Mouse (Mus musculus) neural tube, embryonic 10.5 days (tissue): ENCODE measurements around the gene Adgrl2.

Source experiments
- DNase-seq: peaks from one replicate; pipeline ENCODE4 v3.0.0-alpha.2; 2017; ENCODE audit warnings: low spot score; ENCODE audit errors: extremely low spot score

Adgrl2 gene

GRCm38 (mm10) chr3:148990531-148991003 lies at the start of gene Adgrl2:
Gene Adgrl2, minus strand, starts transcription at chr3:148990555.
- DNase-seq: peak; percentile 46

DNA sequence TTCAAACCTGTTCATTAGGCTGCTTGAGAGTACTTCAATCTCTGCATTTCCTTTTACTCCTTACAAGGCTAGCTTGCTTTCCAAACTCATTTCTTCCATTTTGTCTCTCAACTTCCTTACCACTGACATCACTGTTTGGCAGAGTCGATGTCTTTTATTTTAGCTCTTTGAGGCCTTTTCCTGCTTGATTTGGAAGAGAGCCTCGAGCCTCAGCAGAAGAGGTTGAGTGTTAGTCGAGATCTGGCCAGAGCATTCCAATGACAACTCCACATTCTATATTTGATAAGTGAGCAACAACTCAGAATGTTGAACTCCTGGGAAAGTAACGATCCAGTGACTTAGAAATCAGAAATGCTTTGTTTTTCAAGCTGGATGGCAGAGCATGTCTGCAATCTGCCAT lies 48.4 kb upstream of the Adgrl2 start:
- DNase-seq: no peak

DNA sequence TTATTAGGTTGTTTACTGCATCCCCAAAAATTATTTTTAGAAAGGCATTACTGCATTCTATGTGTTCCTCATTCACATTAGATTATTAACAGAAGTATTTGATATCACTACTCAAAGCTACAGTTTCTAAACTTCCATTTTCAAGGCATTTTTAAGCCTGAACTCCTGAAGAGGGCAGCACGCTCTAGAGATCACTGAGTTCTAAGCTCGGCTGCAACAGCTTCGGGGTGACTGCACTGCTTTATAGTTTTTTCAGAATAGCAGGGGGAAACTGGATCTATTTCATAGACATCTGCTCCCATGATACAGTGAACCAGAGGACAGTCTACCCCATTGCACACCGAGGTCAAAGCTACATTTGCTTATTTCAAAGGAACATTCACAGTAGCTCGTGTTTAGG lies 29.6 kb upstream of the Adgrl2 start:
- DNase-seq: no peak

- no peak for DNase-seq
Measured at GRCm38 (mm10) chr3:149009311-149009710, 19.0 kb upstream of the Adgrl2 start.

DNA sequence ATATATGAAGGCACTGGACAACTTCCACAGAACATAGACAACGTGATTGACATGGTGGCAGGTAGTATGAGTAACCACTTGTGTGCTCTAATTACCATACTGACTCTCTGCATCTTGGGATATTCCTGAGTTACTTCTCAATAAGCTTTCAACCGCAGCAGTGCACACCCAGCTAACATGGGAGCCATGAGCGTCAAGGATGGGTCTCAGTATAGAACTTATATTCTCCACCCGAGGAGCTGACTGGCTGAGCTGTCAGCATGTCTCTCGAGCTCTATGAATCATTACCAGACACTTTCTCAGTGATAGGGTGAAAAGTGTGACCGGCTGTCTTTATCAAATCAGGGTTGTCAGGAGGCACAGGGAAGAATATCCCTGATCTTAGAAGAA lies 18.3 kb upstream of the Adgrl2 start:
- no peak for DNase-seq

DNA sequence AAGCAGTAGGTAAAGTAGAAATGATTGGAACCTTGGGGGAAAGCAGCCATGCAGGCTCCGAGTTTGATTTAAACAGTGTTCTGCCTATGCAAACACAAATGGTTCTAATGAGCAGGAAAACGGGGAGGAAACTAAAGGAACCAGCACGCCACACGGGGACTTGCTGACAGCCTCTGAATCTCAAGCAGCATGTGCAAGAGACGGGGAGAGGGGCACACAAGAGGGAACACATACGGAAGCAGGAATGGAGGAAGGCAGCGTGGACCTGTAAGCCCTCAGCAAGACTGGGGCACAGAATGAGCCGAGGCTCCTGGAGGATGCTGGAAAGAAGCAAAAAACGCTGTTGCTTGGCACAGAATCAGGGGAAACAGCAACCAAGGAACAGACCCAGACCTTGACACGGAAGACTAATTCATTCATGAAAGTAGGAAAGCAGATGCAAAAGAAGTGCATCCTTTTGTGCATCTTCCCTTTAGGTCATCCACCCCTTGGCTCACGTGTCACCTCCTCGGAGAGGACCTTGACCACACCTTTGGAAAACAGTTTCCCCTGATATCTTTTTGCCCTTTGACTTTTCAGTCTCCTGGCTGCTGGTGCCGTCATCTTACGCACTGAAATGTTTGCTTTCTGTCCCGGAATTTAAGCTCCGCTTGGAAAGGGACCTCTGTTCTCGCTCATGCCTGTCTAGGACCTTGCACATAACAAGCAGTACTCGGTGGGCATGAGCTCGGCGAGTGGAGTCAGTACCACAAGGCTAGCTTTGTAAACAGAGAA lies 17.7 kb upstream of the Adgrl2 start:
- DNase-seq: no peak

GRCm38 (mm10) chr3:149001364-149001763 lies 11.0 kb upstream of the Adgrl2 start:
- DNase-seq: no peak

DNA sequence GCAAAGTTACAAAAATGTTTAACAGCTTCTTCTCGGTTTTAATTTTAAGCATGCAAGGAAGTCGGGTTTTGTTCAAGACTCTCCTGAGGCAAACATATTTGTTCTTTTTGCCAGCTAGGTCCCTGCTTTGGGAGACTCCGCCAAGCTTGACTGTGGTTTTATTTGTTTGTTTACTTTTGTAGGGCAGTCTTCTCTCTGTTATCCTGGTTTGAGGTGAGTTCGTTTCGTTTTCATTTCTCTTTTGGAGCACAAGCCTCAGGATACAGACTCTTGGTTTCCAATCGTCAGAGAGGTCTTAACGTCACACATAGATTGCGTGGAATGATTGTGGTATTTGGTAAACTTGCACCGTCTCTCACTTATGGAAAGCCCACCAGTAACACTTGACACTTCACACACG lies 8.3 kb upstream of the Adgrl2 start:
- DNase-seq: no peak

DNA sequence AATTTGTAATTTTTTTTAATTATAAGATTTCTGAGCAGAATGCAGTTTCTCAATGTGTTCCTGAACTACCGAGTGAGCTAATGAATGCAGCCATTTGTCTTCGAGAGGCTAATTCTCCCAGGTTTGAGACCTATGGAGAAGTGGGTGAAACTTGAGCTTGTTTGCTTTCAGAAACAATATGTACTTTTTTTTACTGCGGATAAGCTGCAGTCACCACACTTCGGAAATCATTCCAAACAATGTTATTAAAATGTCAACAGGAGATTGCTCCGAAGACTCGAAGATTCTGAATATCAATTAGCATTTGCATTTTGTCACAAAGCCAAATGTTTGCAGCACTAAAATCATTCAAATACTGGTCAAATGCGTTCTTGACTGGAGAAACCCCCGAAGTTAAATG lies 701 bp upstream of the Adgrl2 start:
- no peak for DNase-seq

- DNase-seq: peak; percentile 86
Measured at GRCm38 (mm10) chr3:148989818-148990530, 381 bp downstream of the Adgrl2 start.

DNA sequence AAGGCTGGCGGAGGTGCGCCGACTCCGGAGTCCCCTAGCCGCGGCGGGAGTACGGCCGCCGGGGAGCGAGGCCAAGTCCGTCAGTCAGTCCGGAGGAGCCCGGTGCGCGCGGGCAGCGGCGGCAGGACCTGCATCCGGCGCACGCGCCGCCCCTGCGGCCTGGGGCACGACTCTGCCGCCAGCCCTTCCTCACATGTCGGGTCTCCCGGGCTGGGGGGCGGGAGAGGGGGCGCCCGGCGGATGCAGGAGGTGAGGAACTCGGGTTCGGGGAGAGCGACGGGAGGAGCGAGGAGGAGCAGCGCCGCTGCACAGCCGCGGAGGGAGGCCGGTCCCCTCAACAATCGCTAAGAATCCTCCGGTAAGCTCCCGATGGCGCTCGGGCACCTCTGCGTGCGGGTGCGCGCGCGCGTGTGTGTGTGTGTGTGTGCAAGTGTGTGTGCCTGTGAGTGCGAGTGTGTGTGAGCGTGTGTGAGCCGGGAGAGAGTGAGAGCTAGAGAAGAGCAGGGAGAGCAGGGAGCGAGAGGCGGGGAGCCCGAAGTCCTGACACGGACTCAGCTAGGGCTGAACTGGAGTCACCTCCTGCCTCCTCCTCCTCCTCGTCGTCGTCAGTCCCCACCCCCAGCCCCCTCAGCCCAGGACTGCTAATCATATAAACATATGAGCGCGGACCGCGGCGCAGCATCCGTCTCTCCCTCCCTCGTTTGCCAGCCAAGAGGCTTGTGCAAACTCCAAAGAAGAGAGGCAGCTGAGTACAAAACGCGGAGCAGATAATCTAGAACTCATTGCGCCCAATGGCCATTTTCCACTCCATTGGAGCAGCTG lies 1.1 kb downstream of the Adgrl2 start:
- DNase-seq: peak; percentile 92

GRCm38 (mm10) chr3:148988293-148988995 lies 1.9 kb downstream of the Adgrl2 start:
- DNase-seq: peak; percentile 72

GRCm38 (mm10) chr3:148987591-148988292 lies 2.6 kb downstream of the Adgrl2 start:
- DNase-seq: peak; percentile 87

- DNase-seq: peak; percentile 52
Measured at GRCm38 (mm10) chr3:148986894-148987590, 3.3 kb downstream of the Adgrl2 start.

DNA sequence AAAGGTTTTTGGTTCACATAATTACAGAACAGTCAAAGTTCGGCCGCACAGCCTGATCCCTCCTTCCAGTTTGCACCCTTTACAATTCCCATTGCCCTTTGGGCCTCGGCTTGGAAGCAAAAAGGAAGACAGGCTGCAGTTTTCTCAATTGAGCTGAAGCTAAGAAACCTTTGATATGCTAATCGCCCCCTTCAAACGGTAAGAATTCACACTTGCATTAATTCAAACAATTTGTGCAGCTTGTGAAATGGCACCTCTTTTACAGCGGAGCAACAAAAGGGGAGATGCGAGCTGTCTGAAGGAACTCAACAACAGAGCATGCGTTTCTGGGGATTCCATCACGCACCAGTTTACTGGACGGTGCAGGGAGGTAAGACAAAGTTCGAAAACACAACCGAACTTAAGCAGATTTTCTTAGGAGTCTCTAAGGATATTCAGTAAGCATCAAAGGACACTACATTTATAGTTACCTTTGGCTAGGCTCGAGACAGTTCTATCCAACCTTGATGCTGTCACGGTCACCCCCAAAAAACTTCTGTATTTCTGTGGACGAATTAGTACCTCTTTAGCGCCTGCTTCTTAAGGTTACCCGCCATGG lies 4.0 kb downstream of the Adgrl2 start:
- peak; percentile 49 for DNase-seq

DNA sequence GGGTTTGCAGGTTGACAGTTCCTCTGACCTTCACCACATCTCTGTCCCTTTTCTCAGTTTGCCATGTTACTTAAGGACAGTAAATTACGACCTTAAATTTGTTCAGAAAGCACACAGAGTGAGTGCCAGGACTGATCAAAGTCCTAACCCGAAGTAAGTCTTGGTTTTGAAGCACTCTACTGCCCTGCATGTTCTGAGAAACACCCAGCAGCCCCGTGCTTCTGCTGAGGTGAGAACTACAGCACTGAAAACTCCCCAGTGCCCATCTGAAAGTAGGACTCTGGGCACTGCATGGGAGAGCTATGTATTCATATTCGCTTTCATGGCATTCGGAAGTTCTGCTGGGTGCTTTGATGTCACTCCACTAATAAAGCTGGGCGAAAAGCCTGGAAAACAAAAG lies 6.0 kb downstream of the Adgrl2 start:
- DNase-seq: no peak

- no peak for DNase-seq
Measured at GRCm38 (mm10) chr3:148982370-148982769, 8.0 kb downstream of the Adgrl2 start.

DNA sequence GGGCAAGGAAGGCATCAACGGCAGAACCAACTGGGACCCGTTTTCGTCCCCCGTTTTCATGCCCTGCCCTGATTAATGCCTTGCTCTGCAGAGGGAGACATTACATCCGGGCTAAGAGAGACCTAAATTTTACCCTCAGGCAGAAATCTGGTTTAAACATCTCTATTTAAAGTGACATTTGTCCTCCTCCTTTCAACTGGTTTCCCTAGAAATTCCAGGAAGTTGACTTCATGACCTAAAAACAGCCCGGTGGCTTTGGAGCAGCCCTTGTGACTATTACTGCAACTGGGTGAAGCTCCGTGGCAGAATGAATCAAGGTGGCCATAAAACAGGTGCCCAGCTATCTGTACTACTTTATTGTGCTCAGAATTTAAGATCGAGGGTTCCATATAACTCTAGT lies 8.6 kb downstream of the Adgrl2 start:
- no peak for DNase-seq

DNA sequence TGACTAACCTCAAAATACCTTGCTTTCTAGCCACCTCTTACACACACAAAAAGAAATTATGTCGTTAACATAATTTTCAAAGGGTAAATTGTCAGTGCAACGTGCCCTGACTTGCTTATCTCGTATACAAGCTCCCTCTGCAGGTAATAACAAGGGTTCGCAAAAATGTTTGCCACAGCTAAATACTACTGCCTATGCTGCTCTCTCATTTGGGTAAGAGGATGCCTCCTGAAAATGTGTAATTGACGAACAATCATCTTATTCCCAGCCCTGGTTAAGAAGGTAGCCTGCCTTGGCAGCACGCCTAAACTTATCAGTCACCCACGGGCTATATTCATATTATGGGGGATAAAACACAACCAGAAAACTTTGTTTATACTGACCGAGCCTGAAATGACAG lies 11.8 kb downstream of the Adgrl2 start:
- DNase-seq: no peak

DNA sequence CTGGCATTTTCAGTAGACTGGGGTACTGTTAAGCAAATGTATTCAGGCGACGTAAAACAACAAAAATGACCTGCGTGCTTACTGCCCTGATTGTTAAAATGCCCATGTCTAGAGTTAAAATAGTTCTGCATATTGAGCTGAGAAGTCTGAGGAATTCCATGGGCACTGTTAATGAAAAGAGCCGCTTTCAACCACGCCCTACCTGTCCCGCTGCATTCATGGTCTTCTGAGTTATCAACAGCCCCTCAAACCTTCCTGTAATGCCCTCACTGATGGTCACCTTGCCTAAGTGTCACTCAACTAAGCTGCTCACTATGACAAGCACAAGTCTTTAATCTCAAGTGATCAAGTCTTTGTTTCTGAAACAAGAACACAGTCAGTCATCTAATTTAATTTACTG lies 12.5 kb downstream of the Adgrl2 start:
- DNase-seq: no peak
